17 mouse cellular contexts compared by ENCODE assay signal in the genomic region with DNA sequence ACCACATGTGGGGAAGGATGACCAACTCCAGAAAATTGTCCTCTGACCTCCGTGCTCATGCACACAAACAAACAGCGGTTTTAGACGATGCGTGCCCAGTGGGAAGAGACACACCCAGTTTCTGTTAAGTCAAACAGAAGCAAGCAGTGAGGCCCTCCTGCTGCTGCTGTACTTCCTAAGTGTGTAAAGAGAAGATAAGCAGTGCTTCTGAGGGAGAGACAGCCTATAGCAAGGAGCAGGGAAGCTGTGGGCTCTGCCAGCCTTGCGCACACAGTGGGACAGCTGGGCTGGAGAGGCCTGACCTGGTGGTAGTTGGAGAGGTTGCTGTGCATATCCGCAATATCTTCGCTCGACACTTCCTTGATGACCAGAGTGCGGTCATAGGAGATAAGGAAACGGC. TPM values are rescaled to one million over a fixed set of nuclear protein-coding genes. Genes with fewer than 3 reads are reported as not detected.
DNase-seq lines count a peak whose midpoint lies in the region; ATAC-seq and TF ChIP-seq lines count a peak whose summit lies in the region.
"Had no signal": no experiment of that assay in that cellular context is flagged by ENCODE, and none has a peak within 500 bp of the region (broad histone marks: within the 10 kb centered on the region; RNA-seq: fewer than 3 reads in every experiment).

No protein-coding gene starts in this region.

- TF ChIP-seq CTCF in G1E (IDR thresholded peaks at IDR 0.05; ENCODE audit: low read depth, low read length) = no peak

- H3K36me3 ChIP-seq in heart, embryonic 11.5 days (ENCODE audit: control insufficient read depth, insufficient read depth, low read length) = peaks cover 21% of the 10 kb centered on the region
- H3K36me3 ChIP-seq in G1E (replicated peaks) = peaks cover 98% of the 10 kb centered on the region
- H3K36me3 ChIP-seq in erythroblast, embryonic 14.5 days (ENCODE audit: control insufficient read depth) = peaks cover 100% of the 10 kb centered on the region
- peaks cover 74% of the 10 kb centered on the region for H3K36me3 ChIP-seq in liver, embryonic 15.5 days (replicated peaks)
- peaks cover 80% of the 10 kb centered on the region for H3K36me3 ChIP-seq in hindbrain, embryonic 10.5 days
- peaks cover 62% of the 10 kb centered on the region for H3K36me3 ChIP-seq in neural tube, embryonic 15.5 days

- peak overlapping the region; percentile 29 for H3K4me2 ChIP-seq in heart, embryonic 11.5 days
- peak overlapping the region; percentile 67 for H3K4me2 ChIP-seq in liver, embryonic 15.5 days
- no peak overlapping the region for H3K4me2 ChIP-seq in neural tube, embryonic 15.5 days
- H3K4me2 ChIP-seq: embryonic facial prominence, embryonic 13.5 days; hindbrain, embryonic 12.5 days; limb, embryonic 15.5 days had no signal

- intact Hi-C loops in heart, postnatal 36 days (cut with DNase I) = no loop called here

- H3K4me3 ChIP-seq in heart, embryonic 11.5 days (ENCODE audit: low read depth, low read length) = no peak overlapping the region
- peak overlapping the region; percentile 44; the same call in 1 of the 2 replicates for H3K4me3 ChIP-seq in G1E (ENCODE audit: low read depth, low read length)
- peak overlapping the region; percentile 61 for H3K4me3 ChIP-seq in erythroblast, embryonic 14.5 days (replicated peaks)
- peak overlapping the region; percentile 40 for H3K4me3 ChIP-seq in liver, embryonic 15.5 days (replicated peaks)
- no peak overlapping the region for H3K4me3 ChIP-seq in hindbrain, embryonic 10.5 days
- H3K4me3 ChIP-seq in neural tube, embryonic 15.5 days (replicated peaks) = no peak overlapping the region
- H3K4me3 ChIP-seq: embryonic facial prominence, embryonic 13.5 days; hindbrain, embryonic 12.5 days; layer of hippocampus, adult 2 months; limb, embryonic 15.5 days; midbrain, embryonic 10.5 days had no signal

- peak overlapping the region; percentile 4; the same call in 1 of the 2 replicates for H3K9ac ChIP-seq in heart, embryonic 11.5 days (ENCODE audit: low read depth, low read length)
- peak overlapping the region; percentile 50 for H3K9ac ChIP-seq in liver, embryonic 15.5 days
- H3K9ac ChIP-seq in neural tube, embryonic 15.5 days (replicated peaks) = no peak overlapping the region
- H3K9ac ChIP-seq: embryonic facial prominence, embryonic 13.5 days; hindbrain, embryonic 12.5 days; limb, embryonic 15.5 days had no signal

- ATAC-seq in heart, embryonic 11.5 days (replicated peaks; ENCODE audit: insufficient number of reproducible peaks, low FRiP score, low TSS enrichment) = peak; percentile 81
- ATAC-seq in G1E (ENCODE audit: extremely low read depth, insufficient number of reproducible peaks, low FRiP score, poor library complexity, severe bottlenecking) = peak; percentile 95
- peak; percentile 91 for ATAC-seq in liver, embryonic 15.5 days (ENCODE audit: insufficient read depth)
- no peak for ATAC-seq in neural tube, embryonic 15.5 days (ENCODE audit: low FRiP score)
- ATAC-seq: forebrain, embryonic 14.5 days had no signal

- H3K27ac ChIP-seq in heart, embryonic 11.5 days (ENCODE audit: low read depth, low read length) = peak overlapping the region; percentile 89
- peak overlapping the region; percentile 98 for H3K27ac ChIP-seq in liver, embryonic 15.5 days (replicated peaks)
- H3K27ac ChIP-seq in hindbrain, embryonic 10.5 days = no peak overlapping the region
- H3K27ac ChIP-seq in neural tube, embryonic 15.5 days (replicated peaks) = no peak overlapping the region
- H3K27ac ChIP-seq: embryonic facial prominence, embryonic 13.5 days; hindbrain, embryonic 12.5 days; layer of hippocampus, adult 2 months; limb, embryonic 15.5 days; midbrain, embryonic 10.5 days had no signal

- H3K9me3 ChIP-seq in heart, embryonic 11.5 days (replicated peaks; ENCODE audit: control insufficient read depth, low read length) = no peaks in the 10 kb centered on the region
- no peaks in the 10 kb centered on the region for H3K9me3 ChIP-seq in G1E (replicated peaks)
- no peaks in the 10 kb centered on the region for H3K9me3 ChIP-seq in erythroblast, embryonic 14.5 days (ENCODE audit: control insufficient read depth, low read length)
- no peaks in the 10 kb centered on the region for H3K9me3 ChIP-seq in liver, embryonic 15.5 days (replicated peaks)
- no peaks in the 10 kb centered on the region for H3K9me3 ChIP-seq in hindbrain, embryonic 10.5 days
- H3K9me3 ChIP-seq in neural tube, embryonic 15.5 days (replicated peaks) = no peaks in the 10 kb centered on the region
- H3K9me3 ChIP-seq: embryonic facial prominence, embryonic 13.5 days; hindbrain, embryonic 12.5 days; limb, embryonic 15.5 days; midbrain, embryonic 10.5 days had no signal

- 56% methylated on average over 10 of the region's 10 CpGs for WGBS in heart, embryonic 11.5 days (ENCODE audit: insufficient replicate concordance)
- 14% methylated on average over 10 of the region's 10 CpGs for WGBS in liver, embryonic 15.5 days (ENCODE audit: insufficient replicate concordance)
- 91% methylated on average over 10 of the region's 10 CpGs for WGBS in hindbrain, embryonic 10.5 days
- 92% methylated on average over 10 of the region's 10 CpGs for WGBS in neural tube, embryonic 15.5 days

- no peaks in the 10 kb centered on the region for H3K27me3 ChIP-seq in heart, embryonic 11.5 days (ENCODE audit: control insufficient read depth, insufficient read depth, low read length)
- no peaks in the 10 kb centered on the region for H3K27me3 ChIP-seq in G1E (ENCODE audit: insufficient read depth, low read length)
- no peaks in the 10 kb centered on the region for H3K27me3 ChIP-seq in erythroblast, embryonic 14.5 days (ENCODE audit: control insufficient read depth)
- no peaks in the 10 kb centered on the region for H3K27me3 ChIP-seq in liver, embryonic 15.5 days
- no peaks in the 10 kb centered on the region for H3K27me3 ChIP-seq in hindbrain, embryonic 10.5 days (ENCODE audit: insufficient read depth, poor library complexity, severe bottlenecking)
- no peaks in the 10 kb centered on the region for H3K27me3 ChIP-seq in neural tube, embryonic 15.5 days (replicated peaks)
- H3K27me3 ChIP-seq: embryonic facial prominence, embryonic 13.5 days; hindbrain, embryonic 12.5 days; limb, embryonic 15.5 days had no signal

- no peak for DNase-seq in heart, postnatal 36 days
- DNase-seq in G1E (ENCODE audit: low spot score) = peak; percentile 80
- DNase-seq in adrenal gland, postnatal 25 days = no peak
- no peak for DNase-seq in hindbrain, embryonic 10.5 days (ENCODE audit: low spot score)
- DNase-seq: adrenal gland, postnatal 10 days; cerebellum, postnatal 14 days; right cerebral cortex, postnatal 25 days had no signal

- H3K4me1 ChIP-seq in heart, embryonic 11.5 days (ENCODE audit: control insufficient read depth, insufficient read depth, low read length) = peaks cover 6% of the 10 kb centered on the region
- peaks cover 90% of the 10 kb centered on the region for H3K4me1 ChIP-seq in G1E (ENCODE audit: insufficient read depth, low read depth, low read length)
- H3K4me1 ChIP-seq in erythroblast, embryonic 14.5 days (ENCODE audit: control insufficient read depth) = peaks cover 97% of the 10 kb centered on the region
- H3K4me1 ChIP-seq in liver, embryonic 15.5 days (replicated peaks) = peaks cover 93% of the 10 kb centered on the region
- H3K4me1 ChIP-seq in hindbrain, embryonic 10.5 days (replicated peaks) = peaks cover 12% of the 10 kb centered on the region
- H3K4me1 ChIP-seq in neural tube, embryonic 15.5 days = peaks cover 12% of the 10 kb centered on the region

RNA-seq across cellular contexts. Expression of gene Pip4k2c, which starts 6.0 kb away (rescaled TPM):
- 20.8 and 21.5 TPM in 2 replicates for polyA plus RNA-seq in heart, embryonic 11.5 days (2014; fragmentation: Nextera tagmentation; extraction: Ambion mirVana)
- total RNA-seq in heart, postnatal 36 days (2021) = 10 to 100 TPM; 26.9 to 29.9 TPM
- 136 and 141 TPM in 2 replicates for total RNA-seq in G1E (2014; fragmentation: Nextera tagmentation)
- total RNA-seq in G1E (2017) = 126 and 133 TPM in 2 replicates
- 130 and 151 TPM in 2 replicates for polyA plus RNA-seq in G1E (2012)
- polyA plus RNA-seq in erythroblast, embryonic 14.5 days (2012) = 9.5 and 10.2 TPM in 2 replicates
- polyA plus RNA-seq in liver, embryonic 15.5 days (2015; fragmentation: Nextera tagmentation; extraction: Ambion mirVana) = 41.9 and 45.1 TPM in 2 replicates
- 38.4 and 48.8 TPM in 2 replicates for total RNA-seq in adrenal gland, postnatal 25 days (2021)
- polyA plus RNA-seq in hindbrain, embryonic 10.5 days (2016; fragmentation: Nextera tagmentation; extraction: Ambion mirVana) = 17.9 and 21.9 TPM in 2 replicates
- 19.8 and 23.0 TPM in 2 replicates for polyA plus RNA-seq in neural tube, embryonic 15.5 days (2015; fragmentation: Nextera tagmentation; extraction: Ambion mirVana)

RNA-seq across cellular contexts. Expression of gene Dtx3, which starts 9.8 kb away (rescaled TPM):
- 82.3 and 83.0 TPM in 2 replicates for polyA plus RNA-seq in heart, embryonic 11.5 days (2014; fragmentation: Nextera tagmentation; extraction: Ambion mirVana)
- 10 to 100 TPM; 25.8 to 29.4 TPM for total RNA-seq in heart, postnatal 36 days (2021)
- 318 and 360 TPM in 2 replicates for total RNA-seq in G1E (2014; fragmentation: Nextera tagmentation)
- 95.8 and 125 TPM in 2 replicates for total RNA-seq in G1E (2017)
- polyA plus RNA-seq in G1E (2012) = 213 and 260 TPM in 2 replicates
- 11.1 and 11.5 TPM in 2 replicates for polyA plus RNA-seq in erythroblast, embryonic 14.5 days (2012)
- polyA plus RNA-seq in liver, embryonic 15.5 days (2015; fragmentation: Nextera tagmentation; extraction: Ambion mirVana) = 16.7 and 16.9 TPM in 2 replicates
- 89.7 and 96.8 TPM in 2 replicates for total RNA-seq in adrenal gland, postnatal 25 days (2021)
- polyA plus RNA-seq in hindbrain, embryonic 10.5 days (2016; fragmentation: Nextera tagmentation; extraction: Ambion mirVana) = 110 and 151 TPM in 2 replicates
- polyA plus RNA-seq in neural tube, embryonic 15.5 days (2015; fragmentation: Nextera tagmentation; extraction: Ambion mirVana) = 211 and 245 TPM in 2 replicates

RNA-seq across cellular contexts. Expression of gene Arhgef25, which starts 15.5 kb away (rescaled TPM):
- 17.9 and 18.0 TPM in 2 replicates for polyA plus RNA-seq in heart, embryonic 11.5 days (2014; fragmentation: Nextera tagmentation; extraction: Ambion mirVana)
- total RNA-seq in heart, postnatal 36 days (2021) = 10 to 100 TPM; 12.4 to 12.8 TPM
- total RNA-seq in G1E (2014; fragmentation: Nextera tagmentation) (49.0 and 70.1 TPM in 2 replicates), G1E (2017) (43.0 and 51.4 TPM in 2 replicates)
- 98.4 and 120 TPM in 2 replicates for polyA plus RNA-seq in G1E (2012)
- polyA plus RNA-seq in erythroblast, embryonic 14.5 days (2012) = 0.47 and 0.52 TPM in 2 replicates
- polyA plus RNA-seq in liver, embryonic 15.5 days (2015; fragmentation: Nextera tagmentation; extraction: Ambion mirVana) = 5.4 and 5.8 TPM in 2 replicates
- total RNA-seq in adrenal gland, postnatal 25 days (2021) = 27.9 and 28.7 TPM in 2 replicates
- polyA plus RNA-seq in hindbrain, embryonic 10.5 days (2016; fragmentation: Nextera tagmentation; extraction: Ambion mirVana) = 29.8 and 33.5 TPM in 2 replicates
- polyA plus RNA-seq in neural tube, embryonic 15.5 days (2015; fragmentation: Nextera tagmentation; extraction: Ambion mirVana) = 32.7 and 34.9 TPM in 2 replicates

RNA-seq across cellular contexts. Expression of gene Slc26a10, which starts 24.9 kb away (rescaled TPM):
- polyA plus RNA-seq in heart, embryonic 11.5 days (2014; fragmentation: Nextera tagmentation; extraction: Ambion mirVana) = 8.4 and 11.8 TPM in 2 replicates
- total RNA-seq in heart, postnatal 36 days (2021) = 10 to 100 TPM; 17.2 to 23.1 TPM
- total RNA-seq in G1E (2014; fragmentation: Nextera tagmentation) = 8.4 and 10.1 TPM in 2 replicates
- total RNA-seq in G1E (2017) = 0.58 and 0.98 TPM in 2 replicates
- 0.68 and 0.94 TPM in 2 replicates for polyA plus RNA-seq in G1E (2012)
- polyA plus RNA-seq in erythroblast, embryonic 14.5 days (2012) = not detected in 2 replicates
- polyA plus RNA-seq in liver, embryonic 15.5 days (2015; fragmentation: Nextera tagmentation; extraction: Ambion mirVana) = 2.1 and 3.2 TPM in 2 replicates
- 3.2 and 6.0 TPM in 2 replicates for total RNA-seq in adrenal gland, postnatal 25 days (2021)
- polyA plus RNA-seq in hindbrain, embryonic 10.5 days (2016; fragmentation: Nextera tagmentation; extraction: Ambion mirVana) = 1.6 and 2.1 TPM in 2 replicates
- 1.0 TPM in 2 replicates for polyA plus RNA-seq in neural tube, embryonic 15.5 days (2015; fragmentation: Nextera tagmentation; extraction: Ambion mirVana)

RNA-seq across cellular contexts. Expression of gene B4galnt1, which starts 40.3 kb away (rescaled TPM):
- polyA plus RNA-seq in heart, embryonic 11.5 days (2014; fragmentation: Nextera tagmentation; extraction: Ambion mirVana) = 1.6 and 1.8 TPM in 2 replicates
- total RNA-seq in heart, postnatal 36 days (2021) = 1 to 10 TPM; 1.6 to 2.7 TPM
- total RNA-seq in G1E (2014; fragmentation: Nextera tagmentation) (173 and 188 TPM in 2 replicates), G1E (2017) (65.0 and 66.7 TPM in 2 replicates)
- polyA plus RNA-seq in G1E (2012) = 292 and 318 TPM in 2 replicates
- 0.56 and 1.0 TPM in 2 replicates for polyA plus RNA-seq in erythroblast, embryonic 14.5 days (2012)
- 19.3 and 21.0 TPM in 2 replicates for polyA plus RNA-seq in liver, embryonic 15.5 days (2015; fragmentation: Nextera tagmentation; extraction: Ambion mirVana)
- total RNA-seq in adrenal gland, postnatal 25 days (2021) = 6.8 and 8.5 TPM in 2 replicates
- 4.4 and 12.7 TPM in 2 replicates for polyA plus RNA-seq in hindbrain, embryonic 10.5 days (2016; fragmentation: Nextera tagmentation; extraction: Ambion mirVana)
- polyA plus RNA-seq in neural tube, embryonic 15.5 days (2015; fragmentation: Nextera tagmentation; extraction: Ambion mirVana) = 69.5 and 70.4 TPM in 2 replicates

Comparison
In these comparisons a context has a peak if more than half of its experiments do, and no peak if none do; other contexts are left out.
1. H3K27ac ChIP-seq: peak in heart, embryonic 11.5 days (single experiment) and liver, embryonic 15.5 days (single experiment); none in hindbrain, embryonic 10.5 days (single experiment) and neural tube, embryonic 15.5 days (single experiment).
2. H3K4me3 ChIP-seq: peak in G1E (single experiment), erythroblast, embryonic 14.5 days (single experiment) and liver, embryonic 15.5 days (single experiment); none in heart, embryonic 11.5 days (single experiment), hindbrain, embryonic 10.5 days (single experiment) and neural tube, embryonic 15.5 days (single experiment).